Mouse (Mus musculus): ENCODE data around the gene Acvr1b. TPM values are rescaled to one million over a fixed set of nuclear protein-coding genes. Genes with fewer than 3 reads are reported as not detected.

Gene Acvr1b
- polyA plus RNA-seq, 1 experiment: 75.3 TPM

DNA sequence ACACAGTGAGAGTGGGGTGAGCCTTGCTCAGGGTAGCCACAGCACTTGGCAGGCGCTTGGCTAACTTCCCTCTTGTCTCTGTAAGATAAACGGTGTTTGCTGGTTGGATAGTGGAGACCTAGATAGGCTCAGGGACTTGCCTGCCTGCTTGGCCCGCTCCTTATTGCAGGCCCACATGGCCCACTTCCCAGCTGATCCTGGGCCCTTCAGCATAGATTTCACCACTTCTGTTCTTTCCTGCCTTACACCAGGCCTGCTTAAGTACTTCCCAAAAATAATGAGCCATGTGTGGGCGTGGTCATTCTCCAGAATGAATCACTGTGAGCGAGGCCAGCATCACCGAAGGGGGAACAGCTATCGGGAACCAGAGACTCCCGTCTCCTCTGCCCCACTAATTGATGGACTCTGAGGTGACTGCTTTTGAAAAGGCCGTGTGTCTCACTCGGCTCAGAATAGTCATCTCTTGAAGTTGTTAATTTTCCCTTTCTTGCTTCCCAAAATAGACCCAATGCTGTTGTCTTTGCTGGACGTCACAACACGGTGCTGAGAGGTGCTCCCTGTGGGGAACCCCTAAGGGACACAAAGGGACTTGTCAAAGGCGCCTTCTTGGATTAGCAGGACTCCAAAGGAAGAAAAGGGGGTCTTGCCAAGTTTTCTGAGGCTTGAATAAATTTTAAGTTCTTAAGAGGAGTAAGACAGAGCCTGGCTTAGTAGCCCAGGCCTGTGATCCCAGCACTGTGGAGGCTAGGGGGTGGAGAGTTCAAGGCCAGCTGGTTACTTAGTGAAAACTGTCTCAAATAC is 17.8 kb downstream of the Acvr1b start:
- DNase-seq (ENCODE audit: low read depth): peak; percentile 96

DNA sequence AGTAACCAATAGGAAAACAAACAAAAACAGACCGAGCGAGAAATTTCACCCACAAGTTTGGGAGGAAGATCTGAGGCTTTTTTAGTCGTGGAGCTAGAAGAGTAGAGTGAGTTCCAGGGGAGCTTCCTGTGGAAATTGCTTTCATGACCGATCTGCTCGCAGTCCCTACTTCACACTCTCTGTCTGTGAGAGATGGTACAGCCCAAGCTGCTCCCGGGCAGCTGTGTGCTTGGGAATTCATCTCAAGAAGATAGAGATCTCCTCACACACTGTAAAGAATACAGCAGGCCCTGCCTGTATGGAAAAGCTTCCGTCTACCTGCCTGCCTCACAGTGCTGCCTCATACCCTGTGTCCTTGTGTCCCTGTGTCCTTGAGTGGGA is 18.4 kb downstream of the Acvr1b start:
- TF ChIP-seq POLR2A (IDR thresholded peaks at IDR 0.05; ENCODE audit: borderline replicate concordance, extremely low read depth, insufficient read depth, insufficient read length, poor library complexity, severe bottlenecking) (no peak), CTCF (IDR thresholded peaks at IDR 0.05; ENCODE audit: borderline replicate concordance, extremely low read depth, insufficient read depth, insufficient read length) (no peak)
- no peak for DNase-seq (ENCODE audit: low read depth)

More for the DNA sequence above, 17.8 kb downstream of the Acvr1b start:
- TF ChIP-seq CTCF (IDR thresholded peaks at IDR 0.05; ENCODE audit: borderline replicate concordance, extremely low read depth, insufficient read depth, insufficient read length) (no peak), POLR2A (IDR thresholded peaks at IDR 0.05; ENCODE audit: borderline replicate concordance, extremely low read depth, insufficient read depth, insufficient read length, poor library complexity, severe bottlenecking) (no peak)

DNA sequence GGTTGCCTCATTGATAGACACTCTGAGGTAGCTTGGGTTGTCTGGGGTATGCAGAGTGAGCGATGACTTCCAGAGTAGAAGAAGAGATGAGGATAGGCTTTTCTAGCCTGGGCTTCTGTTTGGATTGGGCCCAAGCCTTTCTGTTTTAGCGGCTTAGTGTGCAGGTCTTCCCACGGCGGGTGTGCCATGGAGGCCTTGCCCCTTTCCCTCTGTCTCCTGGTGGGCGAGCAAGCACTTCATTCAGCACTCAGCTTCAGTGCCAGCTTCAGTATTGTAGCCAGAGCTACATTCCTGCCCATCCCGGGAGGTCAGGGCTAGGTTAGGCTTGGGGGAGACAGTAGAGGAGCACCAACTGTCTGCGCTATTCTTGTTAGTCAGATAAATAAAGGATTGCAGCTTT is 18.8 kb downstream of the Acvr1b start:
- no peak for DNase-seq (ENCODE audit: low read depth)
- TF ChIP-seq POLR2A (IDR thresholded peaks at IDR 0.05; ENCODE audit: borderline replicate concordance, extremely low read depth, insufficient read depth, insufficient read length, poor library complexity, severe bottlenecking): no peak
- no peak for TF ChIP-seq CTCF (IDR thresholded peaks at IDR 0.05; ENCODE audit: borderline replicate concordance, extremely low read depth, insufficient read depth, insufficient read length)

DNA sequence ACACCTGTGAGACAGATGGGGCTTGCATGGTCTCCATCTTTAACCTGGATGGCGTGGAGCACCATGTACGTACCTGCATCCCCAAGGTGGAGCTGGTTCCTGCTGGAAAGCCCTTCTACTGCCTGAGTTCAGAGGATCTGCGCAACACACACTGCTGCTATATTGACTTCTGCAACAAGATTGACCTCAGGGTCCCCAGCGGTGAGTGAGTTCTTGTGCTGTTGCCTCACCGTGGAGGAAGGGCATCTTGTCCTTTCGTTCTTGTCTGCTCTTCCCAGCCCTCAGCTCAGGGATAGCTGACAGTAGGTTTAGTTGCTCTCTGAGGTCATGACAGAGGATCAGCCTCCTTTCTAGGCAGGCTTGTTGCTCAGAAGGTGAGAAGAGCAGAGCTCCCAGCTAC is 20.1 kb downstream of the Acvr1b start:
- DNase-seq (ENCODE audit: low read depth): no peak
- no peak for TF ChIP-seq POLR2A (IDR thresholded peaks at IDR 0.05; ENCODE audit: borderline replicate concordance, extremely low read depth, insufficient read depth, insufficient read length, poor library complexity, severe bottlenecking)
- no peak for TF ChIP-seq CTCF (IDR thresholded peaks at IDR 0.05; ENCODE audit: borderline replicate concordance, extremely low read depth, insufficient read depth, insufficient read length)

DNA sequence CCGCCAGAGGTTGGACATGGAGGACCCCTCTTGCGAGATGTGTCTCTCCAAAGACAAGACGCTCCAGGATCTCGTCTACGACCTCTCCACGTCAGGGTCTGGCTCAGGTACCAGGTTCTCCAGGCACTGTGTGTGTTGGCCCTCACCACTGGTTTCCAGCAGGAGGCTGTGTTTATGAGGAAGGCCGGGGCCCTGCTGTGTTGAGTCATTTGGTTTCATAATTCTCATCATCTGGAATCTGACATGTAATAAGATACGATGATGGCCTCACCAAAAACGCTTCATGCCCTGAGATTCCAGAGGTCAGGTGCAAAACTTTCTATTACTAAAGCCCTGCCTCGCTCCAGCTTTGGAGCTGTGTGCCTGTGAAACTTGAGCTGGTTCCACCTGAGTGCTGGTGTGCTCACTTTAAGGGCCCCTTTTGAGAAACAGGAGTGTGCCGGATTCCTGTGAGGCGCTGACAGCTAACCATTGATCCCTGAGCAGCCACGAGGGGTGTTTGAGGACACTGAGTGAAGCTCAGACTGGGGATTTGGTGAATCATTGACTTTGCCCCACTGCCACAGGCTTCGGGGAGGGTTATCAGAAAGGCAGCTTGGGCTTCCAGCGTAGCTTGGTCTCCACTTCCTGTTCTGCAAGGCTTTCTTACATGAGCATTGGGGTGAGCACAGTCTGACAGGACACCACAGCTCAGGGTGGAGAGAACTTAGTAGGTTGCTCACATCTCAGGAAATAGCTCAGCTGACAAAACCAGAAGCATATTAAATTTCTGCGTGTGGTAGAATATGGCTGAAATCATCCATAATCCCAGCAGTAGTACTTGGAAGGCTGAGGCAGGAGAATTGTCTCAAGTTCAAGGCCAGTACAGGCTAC is 21.3 kb downstream of the Acvr1b start:
- DNase-seq (ENCODE audit: low read depth): no peak
- TF ChIP-seq CTCF (IDR thresholded peaks at IDR 0.05; ENCODE audit: borderline replicate concordance, extremely low read depth, insufficient read depth, insufficient read length): no peak
- TF ChIP-seq POLR2A (IDR thresholded peaks at IDR 0.05; ENCODE audit: borderline replicate concordance, extremely low read depth, insufficient read depth, insufficient read length, poor library complexity, severe bottlenecking): no peak

DNA sequence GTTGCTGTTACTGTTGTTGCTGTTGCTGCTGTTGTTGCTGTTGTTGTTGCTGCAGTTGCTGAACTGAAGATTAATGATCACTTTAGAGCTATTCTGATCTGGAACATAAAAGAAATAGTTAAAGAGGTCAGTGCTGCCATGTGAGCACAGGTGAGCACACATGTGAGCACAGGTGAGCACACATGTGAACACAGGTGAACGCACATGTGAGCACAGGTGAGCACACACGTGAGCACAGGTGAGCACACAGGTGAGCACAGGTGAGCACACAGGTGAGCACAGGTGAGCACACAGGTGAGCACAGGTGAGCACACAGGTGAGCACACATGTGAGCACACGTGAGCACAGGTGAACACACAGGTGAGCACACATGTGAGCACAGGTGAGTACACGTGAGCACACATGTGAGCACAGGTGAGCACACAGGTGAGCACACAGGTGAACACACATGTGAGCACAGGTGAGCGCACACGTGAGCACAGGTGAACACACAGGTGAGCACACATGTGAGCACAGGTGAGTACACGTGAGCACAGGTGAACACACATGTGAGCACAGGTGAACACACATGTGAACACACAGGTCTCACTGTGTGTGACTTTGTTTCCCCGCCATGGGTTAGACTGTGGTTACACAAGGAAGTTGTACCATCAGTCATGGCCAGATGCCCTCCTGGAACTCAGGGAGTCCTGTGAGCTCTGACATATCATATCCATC is 22.4 kb downstream of the Acvr1b start:
- no peak for DNase-seq (ENCODE audit: low read depth)
- no peak for TF ChIP-seq POLR2A (IDR thresholded peaks at IDR 0.05; ENCODE audit: borderline replicate concordance, extremely low read depth, insufficient read depth, insufficient read length, poor library complexity, severe bottlenecking)
- TF ChIP-seq CTCF (IDR thresholded peaks at IDR 0.05; ENCODE audit: borderline replicate concordance, extremely low read depth, insufficient read depth, insufficient read length): no peak

DNA sequence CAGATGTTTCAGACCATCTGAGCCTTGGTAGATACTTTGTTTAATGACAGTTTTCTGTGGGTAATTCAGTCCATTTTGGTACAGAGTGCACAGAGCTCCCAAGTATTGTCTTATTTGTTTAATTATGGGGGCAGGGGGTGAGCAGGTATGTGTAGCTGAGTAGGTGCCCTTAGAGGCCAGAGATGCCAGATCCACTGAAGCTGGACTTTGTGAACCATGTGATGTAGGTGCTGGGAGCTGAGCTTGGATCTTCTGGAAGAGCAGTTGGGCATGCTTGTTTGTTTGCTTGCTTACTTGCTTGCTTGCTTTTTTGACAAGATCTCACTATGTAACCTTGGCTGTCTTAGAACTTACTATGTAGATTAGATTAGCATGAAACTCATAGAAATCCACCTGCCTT is 23.1 kb downstream of the Acvr1b start:
- TF ChIP-seq CTCF (IDR thresholded peaks at IDR 0.05; ENCODE audit: borderline replicate concordance, extremely low read depth, insufficient read depth, insufficient read length) (no peak), POLR2A (IDR thresholded peaks at IDR 0.05; ENCODE audit: borderline replicate concordance, extremely low read depth, insufficient read depth, insufficient read length, poor library complexity, severe bottlenecking) (no peak)
- no peak for DNase-seq (ENCODE audit: low read depth)

DNA sequence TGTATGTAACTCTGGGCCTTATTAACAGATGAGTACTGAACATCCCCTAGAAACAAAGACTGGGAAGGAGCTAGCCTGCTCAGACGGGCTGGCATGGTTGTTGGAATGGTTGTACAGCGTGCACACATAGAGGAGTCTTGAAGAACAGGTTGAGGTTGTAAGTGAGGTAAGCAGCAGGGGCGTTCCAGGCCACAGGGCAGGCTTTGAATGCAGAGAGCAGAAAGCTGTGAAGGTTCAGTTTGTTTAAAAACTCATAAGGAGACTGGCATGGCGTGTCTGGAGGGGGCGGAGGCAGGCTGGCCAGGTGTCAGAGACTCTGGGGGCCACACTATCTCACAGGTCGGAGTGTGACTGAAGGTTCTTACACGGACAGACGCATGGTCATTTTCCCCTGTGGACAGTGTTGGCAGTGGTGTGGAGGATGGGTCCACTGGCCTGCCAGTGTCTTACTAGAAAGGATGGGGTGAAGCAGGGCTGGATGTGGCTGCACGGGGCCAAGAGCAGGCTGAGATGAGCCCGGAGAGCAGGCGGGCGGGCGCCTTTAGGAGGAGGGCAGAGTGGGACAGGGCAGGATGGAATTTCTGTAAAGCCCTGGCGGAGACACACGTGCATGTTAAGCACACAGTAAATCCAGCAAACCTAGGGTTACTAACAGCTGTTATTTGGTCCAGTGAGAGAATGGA is 23.8 kb downstream of the Acvr1b start:
- no peak for DNase-seq (ENCODE audit: low read depth)
- no peak for TF ChIP-seq CTCF (IDR thresholded peaks at IDR 0.05; ENCODE audit: borderline replicate concordance, extremely low read depth, insufficient read depth, insufficient read length)
- TF ChIP-seq POLR2A (IDR thresholded peaks at IDR 0.05; ENCODE audit: borderline replicate concordance, extremely low read depth, insufficient read depth, insufficient read length, poor library complexity, severe bottlenecking): no peak

DNA sequence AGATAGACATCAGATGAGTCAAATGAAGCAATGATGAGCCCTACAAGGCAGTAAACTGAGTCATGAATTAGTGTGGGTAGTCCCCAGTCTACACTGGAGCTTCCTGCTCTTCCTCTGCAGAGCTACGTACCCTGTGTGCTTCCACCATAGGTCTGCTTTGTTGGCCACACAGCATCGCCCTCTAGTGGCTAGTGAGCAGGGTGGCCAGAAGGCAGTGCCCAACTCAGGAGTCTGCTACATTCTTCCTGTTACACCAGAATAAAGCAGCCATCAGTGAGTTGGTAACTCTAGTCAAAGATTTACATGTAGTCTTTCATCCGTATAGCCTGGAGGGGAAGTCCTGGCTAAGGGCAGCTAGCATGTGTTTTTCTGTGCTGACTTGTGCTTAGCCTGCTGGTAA is 24.4 kb downstream of the Acvr1b start:
- peak; percentile 83 for DNase-seq (ENCODE audit: low read depth)
- TF ChIP-seq POLR2A (IDR thresholded peaks at IDR 0.05; ENCODE audit: borderline replicate concordance, extremely low read depth, insufficient read depth, insufficient read length, poor library complexity, severe bottlenecking): no peak
- TF ChIP-seq CTCF (IDR thresholded peaks at IDR 0.05; ENCODE audit: borderline replicate concordance, extremely low read depth, insufficient read depth, insufficient read length): peak; percentile 86

DNA sequence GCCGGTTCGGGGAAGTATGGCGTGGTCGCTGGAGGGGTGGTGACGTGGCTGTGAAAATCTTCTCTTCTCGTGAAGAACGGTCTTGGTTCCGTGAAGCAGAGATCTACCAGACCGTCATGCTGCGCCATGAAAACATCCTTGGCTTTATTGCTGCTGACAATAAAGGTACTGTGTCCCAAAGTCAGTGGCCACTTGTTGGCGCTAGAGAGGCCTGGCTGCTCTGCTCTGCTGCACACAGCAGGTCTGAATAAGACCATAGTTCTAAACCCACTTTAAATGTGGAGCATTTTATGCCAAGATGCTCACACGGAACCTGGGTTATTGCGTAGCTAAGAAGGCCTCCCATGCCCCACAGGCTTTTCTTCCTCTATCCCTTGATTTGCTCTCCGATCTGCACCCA is 25.0 kb downstream of the Acvr1b start:
- TF ChIP-seq CTCF (IDR thresholded peaks at IDR 0.05; ENCODE audit: borderline replicate concordance, extremely low read depth, insufficient read depth, insufficient read length) (peak; percentile 46; the same call in 1 of the 2 replicates), POLR2A (IDR thresholded peaks at IDR 0.05; ENCODE audit: borderline replicate concordance, extremely low read depth, insufficient read depth, insufficient read length, poor library complexity, severe bottlenecking) (no peak)
- DNase-seq (ENCODE audit: low read depth): no peak
